Mouse (Mus musculus): Measurements from ENCODE around the gene Gm10300. TPM values are rescaled to one million over a fixed set of nuclear protein-coding genes. Genes with fewer than 3 reads are reported as not detected.

The Gm10300 gene
- polyA plus RNA-seq, 1 experiment from 2014 or later: 0.12 TPM

DNA sequence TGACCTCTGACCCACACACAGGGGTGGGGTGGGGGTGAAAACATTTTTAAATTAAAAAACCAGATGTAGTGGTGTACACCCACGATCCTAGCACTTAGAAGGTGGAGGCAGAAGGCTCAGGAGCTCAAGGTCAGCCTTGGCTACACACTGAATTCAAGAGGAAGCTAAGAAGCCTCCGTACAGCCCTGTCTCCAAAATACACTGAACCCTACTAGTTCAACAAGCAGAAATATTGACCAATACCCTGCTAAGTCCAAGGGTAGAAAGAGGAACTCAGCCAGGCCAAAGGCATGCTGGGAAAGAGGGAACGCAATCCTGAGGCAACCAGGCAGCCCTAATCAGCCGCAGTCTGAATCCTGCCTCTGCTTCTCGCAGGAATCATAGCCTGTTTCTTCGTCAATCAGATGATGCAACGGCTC, 3.8 kb downstream of the Gm10300 start:
- H3K9me3 ChIP-seq (ENCODE audit: low read length): no peaks in the 10 kb centered on the region
- no peaks in the 10 kb centered on the region for H3K36me3 ChIP-seq (ENCODE audit: insufficient read depth, low read length)
- H3K4me1 ChIP-seq (ENCODE audit: insufficient read depth, low read length): peaks cover 26% of the 10 kb centered on the region
- no peak overlapping the region for H3K4me3 ChIP-seq (ENCODE audit: low read length)
- 65% methylated on average over 7 of the region's 7 CpGs for WGBS
- H3K4me2 ChIP-seq (replicated peaks; ENCODE audit: low read depth, low read length): no peak overlapping the region
- H3K27ac ChIP-seq (ENCODE audit: low read length): no peak overlapping the region
- H3K9ac ChIP-seq (replicated peaks; ENCODE audit: low read length): no peak overlapping the region
- no peaks in the 10 kb centered on the region for H3K27me3 ChIP-seq (ENCODE audit: insufficient read depth, low read length)
- ATAC-seq (ENCODE audit: low FRiP score, low TSS enrichment): no peak

DNA sequence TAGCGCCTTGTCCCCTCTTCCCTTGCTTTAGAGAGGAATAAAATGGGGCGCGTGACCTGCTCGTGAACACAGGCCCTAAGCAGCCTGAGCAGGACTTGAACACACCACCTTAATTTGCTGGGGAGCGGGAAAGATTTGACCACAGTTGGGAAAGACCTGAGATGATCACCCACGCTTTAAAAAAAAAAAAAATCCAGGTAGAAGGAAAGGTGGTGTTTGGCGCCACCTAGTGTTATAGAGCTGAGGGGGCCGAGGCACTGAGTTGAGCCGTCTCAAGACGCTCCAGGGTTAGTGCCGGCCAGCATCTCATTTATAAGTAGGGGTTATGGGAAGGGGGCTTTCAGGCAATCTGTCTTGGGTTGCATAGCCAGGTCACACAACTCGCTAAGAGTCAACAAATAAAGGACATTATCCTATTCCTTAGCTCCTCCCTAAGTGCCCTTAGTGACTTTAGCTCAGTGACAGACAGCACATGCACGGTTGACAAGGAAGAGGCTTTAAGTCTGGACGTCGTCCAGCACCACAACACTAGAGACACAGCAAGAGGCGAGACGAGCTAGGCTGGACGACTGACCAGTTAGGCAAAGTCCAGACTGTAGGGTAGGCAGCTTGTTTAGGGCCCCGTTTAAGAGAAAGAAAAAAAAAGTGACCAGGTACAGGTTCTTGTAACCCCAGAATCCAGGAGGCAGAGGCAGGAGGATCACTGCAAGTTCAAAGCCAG, 5.2 kb downstream of the Gm10300 start:
- no peak overlapping the region for H3K27ac ChIP-seq (ENCODE audit: low read length)
- H3K36me3 ChIP-seq (ENCODE audit: insufficient read depth, low read length): no peaks in the 10 kb centered on the region
- H3K4me2 ChIP-seq (replicated peaks; ENCODE audit: low read depth, low read length): no peak overlapping the region
- no peak for ATAC-seq (ENCODE audit: low FRiP score, low TSS enrichment)
- no peaks in the 10 kb centered on the region for H3K9me3 ChIP-seq (ENCODE audit: low read length)
- H3K4me3 ChIP-seq (ENCODE audit: low read length): no peak overlapping the region
- peaks cover 17% of the 10 kb centered on the region for H3K4me1 ChIP-seq (ENCODE audit: insufficient read depth, low read length)
- H3K9ac ChIP-seq (replicated peaks; ENCODE audit: low read length): no peak overlapping the region
- WGBS: 9% methylated on average over 19 of the region's 19 CpGs
- H3K27me3 ChIP-seq (ENCODE audit: insufficient read depth, low read length): no peaks in the 10 kb centered on the region

- WGBS: 56% methylated on average over 4 of the region's 4 CpGs
- ATAC-seq (ENCODE audit: low FRiP score, low TSS enrichment): no peak
- Histone ChIP-seq H3K36me3 (ENCODE audit: insufficient read depth, low read length) (no peaks in the 10 kb centered on the region), H3K9ac (replicated peaks; ENCODE audit: low read length) (no peak overlapping the region), H3K27ac (ENCODE audit: low read length) (no peak overlapping the region), H3K4me3 (ENCODE audit: low read length) (no peak overlapping the region), H3K27me3 (ENCODE audit: insufficient read depth, low read length) (no peaks in the 10 kb centered on the region), H3K4me1 (ENCODE audit: insufficient read depth, low read length) (peaks cover 15% of the 10 kb centered on the region), H3K4me2 (replicated peaks; ENCODE audit: low read depth, low read length) (no peak overlapping the region), H3K9me3 (ENCODE audit: low read length) (no peaks in the 10 kb centered on the region)
These were observed 6.0 kb downstream of the Gm10300 start for GRCm38 (mm10) chr4:132080492-132080983.

DNA sequence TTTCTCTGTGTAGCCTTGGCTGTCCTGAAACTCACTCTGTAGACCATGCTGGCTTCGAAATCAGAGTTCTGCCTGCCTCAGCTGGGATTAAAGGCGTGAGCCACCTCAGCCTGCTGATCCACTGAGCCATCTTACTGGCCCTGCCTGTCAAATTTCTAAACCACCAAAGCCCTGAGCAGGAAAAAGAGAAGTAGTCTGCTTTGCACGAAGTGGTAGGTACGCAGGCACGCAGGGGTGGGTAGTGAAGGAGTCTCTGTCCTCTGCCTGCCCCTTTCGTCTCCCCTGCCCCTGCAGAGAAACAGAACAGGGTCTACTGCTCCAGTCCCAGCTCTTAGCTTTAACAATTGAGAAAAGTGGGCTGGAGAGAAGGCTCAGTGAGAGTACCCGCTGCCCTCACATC, 10.6 kb downstream of the Gm10300 start:
- Histone ChIP-seq H3K9ac (replicated peaks; ENCODE audit: low read length) (no peak overlapping the region), H3K9me3 (ENCODE audit: low read length) (no peaks in the 10 kb centered on the region), H3K4me3 (ENCODE audit: low read length) (no peak overlapping the region), H3K27ac (ENCODE audit: low read length) (no peak overlapping the region), H3K4me2 (replicated peaks; ENCODE audit: low read depth, low read length) (no peak overlapping the region), H3K36me3 (ENCODE audit: insufficient read depth, low read length) (no peaks in the 10 kb centered on the region), H3K27me3 (ENCODE audit: insufficient read depth, low read length) (no peaks in the 10 kb centered on the region), H3K4me1 (ENCODE audit: insufficient read depth, low read length) (no peaks in the 10 kb centered on the region)
- WGBS: 86% methylated on average over 7 of the region's 7 CpGs
- no peak for ATAC-seq (ENCODE audit: low FRiP score, low TSS enrichment)

- Histone ChIP-seq H3K4me3 (ENCODE audit: low read length) (no peak overlapping the region), H3K9me3 (ENCODE audit: low read length) (no peaks in the 10 kb centered on the region), H3K9ac (replicated peaks; ENCODE audit: low read length) (no peak overlapping the region), H3K27me3 (ENCODE audit: insufficient read depth, low read length) (no peaks in the 10 kb centered on the region), H3K4me1 (ENCODE audit: insufficient read depth, low read length) (no peaks in the 10 kb centered on the region), H3K27ac (ENCODE audit: low read length) (no peak overlapping the region), H3K4me2 (replicated peaks; ENCODE audit: low read depth, low read length) (no peak overlapping the region), H3K36me3 (ENCODE audit: insufficient read depth, low read length) (no peaks in the 10 kb centered on the region)
- ATAC-seq (ENCODE audit: low FRiP score, low TSS enrichment): 0 out of 2 replicates have a peak, but pooled peaks have one; percentile 31
- 17% methylated on average over 7 of the region's 7 CpGs for WGBS
These were observed 14.4 kb downstream of the Gm10300 start for GRCm38 (mm10) chr4:132088921-132089320.

DNA sequence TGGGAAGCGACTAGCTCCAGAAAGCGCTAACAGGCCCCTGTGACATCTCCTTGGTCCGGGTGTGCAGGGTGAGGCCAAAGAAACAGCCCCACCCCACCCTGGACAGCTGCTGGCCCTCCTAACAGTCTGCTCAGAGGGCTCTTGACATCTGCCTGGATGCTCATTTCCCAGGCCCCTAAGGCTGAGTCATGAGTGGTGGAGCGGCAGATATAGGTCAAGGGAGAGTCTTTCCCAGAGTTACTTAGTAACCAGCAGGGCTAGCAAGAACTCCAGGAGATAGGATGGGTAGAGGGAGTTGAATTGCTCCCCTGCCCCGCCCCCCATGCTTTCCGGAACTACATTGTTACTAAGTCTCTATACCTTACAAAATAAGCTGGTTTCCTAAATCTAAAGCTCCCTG, 18.6 kb downstream of the Gm10300 start:
- Histone ChIP-seq H3K4me1 (ENCODE audit: insufficient read depth, low read length) (no peaks in the 10 kb centered on the region), H3K27me3 (ENCODE audit: insufficient read depth, low read length) (no peaks in the 10 kb centered on the region), H3K9ac (replicated peaks; ENCODE audit: low read length) (no peak overlapping the region), H3K36me3 (ENCODE audit: insufficient read depth, low read length) (no peaks in the 10 kb centered on the region), H3K4me2 (replicated peaks; ENCODE audit: low read depth, low read length) (no peak overlapping the region), H3K4me3 (ENCODE audit: low read length) (no peak overlapping the region), H3K27ac (ENCODE audit: low read length) (no peak overlapping the region), H3K9me3 (ENCODE audit: low read length) (no peaks in the 10 kb centered on the region)
- ATAC-seq (ENCODE audit: low FRiP score, low TSS enrichment): peak; percentile 69
- WGBS: 69% methylated on average over 6 of the region's 6 CpGs

DNA sequence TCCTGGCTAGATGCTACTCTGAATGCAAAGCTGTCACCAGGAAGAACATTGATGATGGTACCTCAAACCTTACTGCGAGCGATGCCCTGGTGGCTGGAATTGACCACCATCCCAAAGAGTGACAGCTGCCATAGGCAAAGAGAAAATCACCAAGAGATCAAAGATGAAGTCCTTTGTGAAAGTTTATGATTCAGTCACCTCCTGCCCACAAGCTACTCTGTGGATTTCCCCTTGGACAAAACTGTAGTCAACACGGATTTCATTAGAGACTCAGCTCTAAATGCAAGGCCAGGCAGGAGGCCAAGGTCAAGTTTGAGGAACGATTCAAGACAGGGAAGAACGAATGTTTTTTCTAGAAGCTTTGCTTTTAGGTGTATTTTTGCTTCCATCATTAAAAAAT, 19.4 kb downstream of the Gm10300 start:
- Histone ChIP-seq H3K4me2 (replicated peaks; ENCODE audit: low read depth, low read length) (no peak overlapping the region), H3K36me3 (ENCODE audit: insufficient read depth, low read length) (no peaks in the 10 kb centered on the region), H3K27me3 (ENCODE audit: insufficient read depth, low read length) (no peaks in the 10 kb centered on the region), H3K4me3 (ENCODE audit: low read length) (no peak overlapping the region), H3K9me3 (ENCODE audit: low read length) (no peaks in the 10 kb centered on the region), H3K9ac (replicated peaks; ENCODE audit: low read length) (no peak overlapping the region), H3K4me1 (ENCODE audit: insufficient read depth, low read length) (no peaks in the 10 kb centered on the region), H3K27ac (ENCODE audit: low read length) (no peak overlapping the region)
- WGBS: 80% methylated on average over 5 of the region's 5 CpGs
- no peak for ATAC-seq (ENCODE audit: low FRiP score, low TSS enrichment)

DNA sequence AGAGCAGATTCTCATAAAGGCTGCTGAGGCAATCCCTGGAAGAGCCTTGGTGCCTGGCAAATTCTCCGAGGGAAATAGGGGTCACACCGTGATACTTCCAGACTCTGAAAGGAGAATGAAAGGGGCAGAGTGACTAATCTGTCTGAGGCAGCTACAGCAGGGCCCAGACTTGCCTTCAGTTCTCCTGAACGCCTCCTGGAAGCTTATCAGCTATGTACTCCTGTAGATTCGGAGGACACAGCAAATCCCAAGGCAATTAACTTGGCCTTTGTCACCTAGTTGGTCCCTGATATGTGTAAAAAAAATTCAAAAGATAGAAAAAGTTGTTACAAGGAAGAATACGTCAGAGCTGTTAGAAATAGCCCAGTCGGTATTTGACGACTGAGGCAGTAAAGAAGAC, 20.5 kb downstream of the Gm10300 start:
- 79% methylated on average over 7 of the region's 7 CpGs for WGBS
- Histone ChIP-seq H3K4me1 (ENCODE audit: insufficient read depth, low read length) (no peaks in the 10 kb centered on the region), H3K27me3 (ENCODE audit: insufficient read depth, low read length) (no peaks in the 10 kb centered on the region), H3K4me2 (replicated peaks; ENCODE audit: low read depth, low read length) (no peak overlapping the region), H3K27ac (ENCODE audit: low read length) (no peak overlapping the region), H3K4me3 (ENCODE audit: low read length) (no peak overlapping the region), H3K36me3 (ENCODE audit: insufficient read depth, low read length) (no peaks in the 10 kb centered on the region), H3K9me3 (ENCODE audit: low read length) (no peaks in the 10 kb centered on the region), H3K9ac (replicated peaks; ENCODE audit: low read length) (no peak overlapping the region)
- ATAC-seq (ENCODE audit: low FRiP score, low TSS enrichment): no peak

DNA sequence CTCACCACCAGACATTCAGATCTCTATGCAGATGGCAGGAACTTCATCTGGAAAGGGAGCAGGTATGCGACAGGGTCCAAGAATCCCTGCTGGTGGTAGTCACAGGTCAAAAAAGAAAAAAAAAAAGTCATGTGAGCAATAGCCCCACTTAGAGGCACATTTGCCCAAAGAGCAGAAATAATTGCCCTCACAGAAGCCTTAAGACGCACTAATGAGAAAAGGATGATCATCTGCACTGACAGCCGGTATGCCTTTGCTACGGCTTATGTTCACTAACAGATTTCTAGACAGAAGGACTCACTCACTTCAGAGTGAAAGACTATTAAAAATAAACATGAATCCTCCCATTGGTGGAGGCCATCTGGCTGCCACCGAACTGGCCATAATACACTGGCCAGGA, 25.1 kb downstream of the Gm10300 start:
- Histone ChIP-seq H3K27me3 (ENCODE audit: insufficient read depth, low read length) (no peaks in the 10 kb centered on the region), H3K9ac (replicated peaks; ENCODE audit: low read length) (no peak overlapping the region), H3K9me3 (ENCODE audit: low read length) (no peaks in the 10 kb centered on the region), H3K27ac (ENCODE audit: low read length) (no peak overlapping the region), H3K36me3 (ENCODE audit: insufficient read depth, low read length) (no peaks in the 10 kb centered on the region), H3K4me3 (ENCODE audit: low read length) (no peak overlapping the region), H3K4me2 (replicated peaks; ENCODE audit: low read depth, low read length) (no peak overlapping the region), H3K4me1 (ENCODE audit: insufficient read depth, low read length) (no peaks in the 10 kb centered on the region)
- no peak for ATAC-seq (ENCODE audit: low FRiP score, low TSS enrichment)
- 69% methylated on average over 5 of the region's 5 CpGs for WGBS

GRCm38 (mm10) chr4:132101152-132101551, 26.7 kb downstream of the Gm10300 start:
- 44% methylated on average over 3 of the region's 3 CpGs for WGBS

More at GRCm38 (mm10) chr4:132101152-132101551, 26.7 kb downstream of the Gm10300 start:
- Histone ChIP-seq H3K27me3 (ENCODE audit: insufficient read depth, low read length) (no peaks in the 10 kb centered on the region), H3K4me3 (ENCODE audit: low read length) (no peak overlapping the region), H3K4me1 (ENCODE audit: insufficient read depth, low read length) (no peaks in the 10 kb centered on the region), H3K27ac (ENCODE audit: low read length) (no peak overlapping the region), H3K4me2 (replicated peaks; ENCODE audit: low read depth, low read length) (no peak overlapping the region), H3K36me3 (ENCODE audit: insufficient read depth, low read length) (no peaks in the 10 kb centered on the region), H3K9me3 (ENCODE audit: low read length) (no peaks in the 10 kb centered on the region), H3K9ac (replicated peaks; ENCODE audit: low read length) (no peak overlapping the region)
- ATAC-seq (ENCODE audit: low FRiP score, low TSS enrichment): no peak

All from kidney, embryonic 16.5 days (tissue).